Mouse (Mus musculus) CH12.LX (cell line): ENCODE measurements around the gene Psmb7. TPM values are rescaled to one million over a fixed set of nuclear protein-coding genes. Genes with fewer than 3 reads are reported as not detected.

Source experiments
- DNase-seq: peaks from one replicate; pipeline ENCODE4 v3.0.0-alpha.2; 2013; ENCODE audit errors: extremely low read depth
- H3K27ac ChIP-seq: 2 replicates; pipeline ENCODE4 v1.5.1; 2012; ENCODE audit warnings: low read depth, mild to moderate bottlenecking, control low read depth, moderate library complexity; ENCODE audit not compliant: insufficient read depth
- H3K27me3 ChIP-seq: replicated peaks from 2 replicates; pipeline ENCODE3; 2012; ENCODE audit warnings: inconsistent platforms
- H3K36me3 ChIP-seq, 2 experiments: replicated peaks in 1 of 2; 2 replicates each; pipeline versions ENCODE3 to v1.6.1; 2012; ENCODE audit warnings: inconsistent platforms in 1 of 2, low read length in 1 of 2, mild to moderate bottlenecking in 1 of 2, mixed read lengths in 1 of 2, moderate library complexity in 1 of 2; ENCODE audit not compliant: control insufficient read depth in 1 of 2, insufficient read depth in 1 of 2
- H3K4me1 ChIP-seq, 2 experiments: 2 replicates each; pipeline ENCODE4 v1.6.1; 2012; ENCODE audit warnings: inconsistent platforms in 1 of 2, moderate library complexity in 1 of 2; ENCODE audit not compliant: insufficient read depth in 2 of 2, control insufficient read depth in 1 of 2
- H3K4me2 ChIP-seq: 2 replicates; pipeline ENCODE4 v1.6.1; 2012; ENCODE audit warnings: low read depth, mild to moderate bottlenecking, control low read depth; ENCODE audit not compliant: poor library complexity, insufficient read depth, severe bottlenecking
- H3K4me3 ChIP-seq, 3 experiments: fragments of 150-350 bp in 1 of 3; sonication (generic) in 1 of 3; replicated peaks in 1 of 3; 2 replicates each; pipeline versions ENCODE3 to v1.5.1; 2011 to 2012; ENCODE audit warnings: low read depth in 2 of 3, low read length in 2 of 3, mild to moderate bottlenecking in 2 of 3, moderate library complexity in 2 of 3, control low read depth in 1 of 3, improper control_type of control experiment in 1 of 3, inconsistent platforms in 1 of 3, mixed read lengths in 1 of 3; ENCODE audit not compliant: poor library complexity in 1 of 3
- H3K79me2 ChIP-seq: replicated peaks from 2 replicates; pipeline ENCODE4 v1.6.1; 2012; ENCODE audit warnings: mild to moderate bottlenecking, moderate library complexity; ENCODE audit not compliant: control insufficient read depth, poor library complexity, insufficient read depth, severe bottlenecking; ENCODE audit errors: extremely low read depth
- H3K9ac ChIP-seq: 2 replicates; pipeline ENCODE4 v1.6.1; 2012; ENCODE audit warnings: low read depth, mild to moderate bottlenecking, control low read depth, moderate library complexity; ENCODE audit not compliant: insufficient read depth
- H3K9me3 ChIP-seq: replicated peaks from 2 replicates; pipeline ENCODE3; 2012; ENCODE audit warnings: low read length, inconsistent platforms, mixed read lengths
- BHLHE40 ChIP-seq: IDR thresholded peaks from 2 replicates; pipeline ENCODE4 v1.6.1; 2011; ENCODE audit warnings: mild to moderate bottlenecking, low read depth, low read length, improper control_type of control experiment
- CHD2 ChIP-seq: IDR thresholded peaks from 2 replicates; pipeline ENCODE4 v1.6.1; 2011; ENCODE audit warnings: low read length, improper control_type of control experiment
- CTCF ChIP-seq, 2 experiments: IDR thresholded peaks in 1 of 2; conservative IDR thresholded peaks in 1 of 2; 2 replicates each; pipeline ENCODE4 v1.5.1; 2011 to 2012; ENCODE audit warnings: low read depth in 2 of 2, low read length in 2 of 2, improper control_type of control experiment in 1 of 2, inconsistent platforms in 1 of 2, mild to moderate bottlenecking in 1 of 2, moderate library complexity in 1 of 2
- ELF1 ChIP-seq: IDR thresholded peaks from 2 replicates; pipeline ENCODE4 v1.6.1; 2014; ENCODE audit warnings: low read depth, mild to moderate bottlenecking, inconsistent platforms, low read length, improper control_type of control experiment
- IRF4 ChIP-seq: IDR thresholded peaks from 2 replicates; pipeline ENCODE4 v1.6.1; 2014; ENCODE audit warnings: low read depth, mild to moderate bottlenecking, inconsistent platforms, low read length, improper control_type of control experiment
- JUND ChIP-seq: conservative IDR thresholded peaks from 2 replicates; pipeline ENCODE4 v1.6.1; 2011; ENCODE audit warnings: low read depth, low read length, improper control_type of control experiment
- MAZ ChIP-seq: IDR thresholded peaks from 2 replicates; pipeline ENCODE4 v1.6.1; 2012; ENCODE audit warnings: low read depth, mild to moderate bottlenecking, inconsistent platforms, low read length, improper control_type of control experiment, moderate library complexity
- RAD21 ChIP-seq: IDR thresholded peaks from 2 replicates; pipeline ENCODE4 v1.6.1; 2011; ENCODE audit warnings: low read depth, mild to moderate bottlenecking, low read length, improper control_type of control experiment, moderate library complexity
- SMC3 ChIP-seq: IDR thresholded peaks from 2 replicates; pipeline ENCODE4 v1.6.1; 2011; ENCODE audit warnings: low read depth, low read length, improper control_type of control experiment
- TCF12 ChIP-seq: IDR thresholded peaks from 2 replicates; pipeline ENCODE4 v1.6.1; 2014; ENCODE audit warnings: low read depth, mild to moderate bottlenecking, inconsistent platforms, low read length, improper control_type of control experiment
- USF2 ChIP-seq: conservative IDR thresholded peaks from 2 replicates; pipeline ENCODE4 v1.6.1; 2011; ENCODE audit warnings: low read depth, low read length, improper control_type of control experiment
- ZC3H11A ChIP-seq: IDR thresholded peaks from 2 replicates; pipeline ENCODE4 v1.6.1; 2012; ENCODE audit warnings: low read depth, mild to moderate bottlenecking, inconsistent platforms, low read length, improper control_type of control experiment
- dilution Hi-C: fragments of 300-500 bp; cut with MboI; formaldehyde crosslinking; loops from 2 replicates; pipeline ENCODE4 v1.14.3; 2020; ENCODE audit warnings: low sequenced_read_pairs; ENCODE audit not compliant: extremely low pct_unique_long_range_greater_than_20kb, extremely low pct_ligation_motif_present
- in situ Hi-C: fragments of 300-500 bp; cut with MboI; formaldehyde crosslinking; loops from 3 replicates; pipeline ENCODE4 v1.14.3; 2019; ENCODE audit warnings: low sequenced_read_pairs, low pct_ligation_motif_present, low pct_unique_long_range_greater_than_20kb, mixed read lengths
- polyA plus RNA-seq: library from polyadenylated mRNA; unstranded; fragments of >175 nt; gene quantifications from 2 replicates; pipeline ENCODE4 v1.2.1, GENCODE M21; 2012; ENCODE audit warnings: low read depth; ENCODE audit not compliant: insufficient read length
- total RNA-seq, 2 experiments: library from RNA; depleted of rRNA; stranded (reverse); fragments of 300-350 nt in 1 of 2; fragments of >200 nt in 1 of 2; gene quantifications; 2 replicates each; pipeline ENCODE4 v1.2.3; 2012 to 2014

Psmb7 gene
- total and polyA plus RNA-seq, 3 experiments = 334 to 415 (median 389) TPM

GRCm38 (mm10) chr2:38675366-38675969, 31.6 kb upstream of the Psmb7 start:
- in situ Hi-C loops (no loop called here), dilution Hi-C loops (no loop called here)
- no peak overlapping the region for H3K27ac ChIP-seq
- H3K27me3 ChIP-seq = peaks cover 36% of the 10 kb centered on the region
- H3K79me2 ChIP-seq = no peaks in the 10 kb centered on the region
- no peak overlapping the region for H3K4me3 ChIP-seq
- 0 out of 4 replicates have a peak, but pooled peaks cover 0 to 4% of the 10 kb centered on the region in 2 experiments for H3K4me1 ChIP-seq
- DNase-seq = no peak
- H3K36me3 ChIP-seq = no peaks in the 10 kb centered on the region
- no peaks in the 10 kb centered on the region for H3K9me3 ChIP-seq
- no peak overlapping the region for H3K4me2 ChIP-seq
- TF ChIP-seq RAD21 (peak; percentile 33), JUND (no peak), CTCF (conservative IDR thresholded peaks at IDR 0.05 in 1 of 2, IDR thresholded peaks at IDR 0.05 in 1 of 2; ENCODE audit: low read depth in 2 of 2, low read length in 2 of 2) (peak in 1 of 2 experiments; percentile 42; a peak in 2 of 4 replicates), SMC3 (0 out of 2 replicates have a peak, but pooled peaks have one; percentile 17)
- H3K9ac ChIP-seq = no peak overlapping the region

GRCm38 (mm10) chr2:38672496-38672895, 28.6 kb upstream of the Psmb7 start:
- no peak for DNase-seq
- TF ChIP-seq MAZ (no peak), IRF4 (no peak), USF2 (no peak), TCF12 (no peak), ELF1 (no peak)
- dilution Hi-C loops = no loop called here
- Histone ChIP-seq H3K4me2 (no peak overlapping the region), H3K4me3 (no peak overlapping the region), H3K79me2 (no peaks in the 10 kb centered on the region), H3K4me1 (peaks cover 2 to 7% of the 10 kb centered on the region in 2 experiments; a peak in 1 of 4 replicates), H3K9ac (no peak overlapping the region), H3K36me3 (no peaks in the 10 kb centered on the region), H3K9me3 (no peaks in the 10 kb centered on the region), H3K27ac (no peak overlapping the region), H3K27me3 (peaks cover 51% of the 10 kb centered on the region)
- in situ Hi-C loops = loop anchor here (25.0 kb wide), 1 partner anchor 190 kb away; no protein-coding TSS in a partner anchor

- in situ Hi-C loops (loop anchor here (25.0 kb wide), 1 partner anchor 193 kb away; no protein-coding TSS in a partner anchor), dilution Hi-C loops (no loop called here)
- peak; percentile 31 for DNase-seq
- H3K9ac ChIP-seq = no peak overlapping the region
- no peaks in the 10 kb centered on the region for H3K36me3 ChIP-seq
- no peaks in the 10 kb centered on the region for H3K79me2 ChIP-seq
- peaks cover 2 to 7% of the 10 kb centered on the region in 2 experiments; a peak in 1 of 4 replicates for H3K4me1 ChIP-seq
- TF ChIP-seq BHLHE40 = peak; percentile 35
- TF ChIP-seq ZC3H11A = no peak
- no peak for TF ChIP-seq CHD2
- peaks cover 64% of the 10 kb centered on the region for H3K27me3 ChIP-seq
- H3K4me3 ChIP-seq = no peak overlapping the region
- no peak overlapping the region for H3K27ac ChIP-seq
- H3K9me3 ChIP-seq = no peaks in the 10 kb centered on the region
- H3K4me2 ChIP-seq = peak overlapping the region; percentile 18; the same call in 1 of the 2 replicates
Observed at GRCm38 (mm10) chr2:38668802-38669580, 25.1 kb upstream of the Psmb7 start.
